Mouse (Mus musculus) effector memory CD4-positive, alpha-beta T cell, adult 5 months (primary cell): ENCODE measurements around the gene Fam3c. TPM values are rescaled to one million over a fixed set of nuclear protein-coding genes. Genes with fewer than 3 reads are reported as not detected.

Source experiments
- polyA plus RNA-seq: library from polyadenylated mRNA; unstranded; fragments of 100-300 nt; shearing (Covaris generic); gene quantifications from one replicate; pipeline ENCODE4 v1.2.1, GENCODE M21; 2017

Gene Fam3c
- polyA plus RNA-seq: 64.5 TPM

DNA sequence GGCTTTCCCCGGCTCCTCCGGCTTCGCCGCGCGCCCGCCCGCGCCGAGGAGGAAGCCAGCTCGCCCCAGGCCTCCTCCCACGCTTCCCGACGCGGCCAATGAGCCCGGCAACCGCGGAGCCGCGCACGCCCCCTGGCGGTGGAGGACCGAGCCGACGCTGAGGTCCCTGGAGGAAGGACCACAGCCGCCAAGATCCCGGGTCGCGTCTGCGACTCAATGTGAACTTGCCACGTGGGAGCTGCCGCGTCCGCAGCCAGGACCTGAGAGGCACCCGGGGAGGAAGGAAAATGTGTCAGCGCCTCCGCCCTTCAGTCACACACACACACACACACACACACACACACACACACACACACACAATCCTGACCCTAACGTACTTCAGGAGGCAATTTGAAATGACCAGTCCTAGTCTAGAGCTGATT, at the start of gene Fam3c:
Gene Fam3c, minus strand, starts transcription at position 158 of the 422 bp plus-strand sequence.

DNA sequence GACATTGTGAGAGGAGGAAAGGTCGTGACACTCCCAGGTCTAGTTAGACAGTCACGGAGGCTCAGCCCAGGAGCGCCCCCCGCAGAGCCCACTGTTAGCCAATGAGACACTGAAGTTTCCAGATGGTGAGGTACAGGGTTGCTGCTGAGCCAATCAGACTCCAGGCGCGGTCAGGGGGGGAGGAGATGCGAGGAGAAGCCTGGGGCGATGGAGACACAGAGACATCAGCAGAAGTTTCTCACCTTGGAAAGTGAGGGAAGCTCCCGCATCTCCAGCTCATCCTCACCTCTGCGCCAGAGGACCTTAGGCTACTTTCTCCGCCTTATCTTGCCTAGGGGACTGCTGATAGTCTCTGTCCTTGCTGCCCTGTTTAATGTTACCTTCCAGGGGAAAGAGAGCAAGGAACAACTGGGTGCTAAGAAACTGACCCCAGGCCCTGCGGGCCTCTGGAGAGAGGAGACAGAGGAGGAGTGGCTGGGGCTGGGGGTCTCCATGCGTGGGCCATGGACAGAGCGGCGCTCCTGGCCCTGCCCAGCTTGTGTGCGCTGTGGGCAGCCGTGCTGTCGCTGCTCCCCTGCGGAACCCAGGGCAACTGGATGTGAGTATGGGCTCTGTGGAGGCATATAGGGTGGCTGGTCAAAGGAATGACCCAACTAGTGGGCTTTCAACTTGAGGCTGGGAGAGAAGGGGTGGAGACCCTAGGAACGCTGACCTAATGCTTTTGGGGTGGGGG, 67.9 kb downstream of the Fam3c start, which contains the start of gene Wnt16:
Gene Wnt16, plus strand, starts transcription at position 224 of the 733 bp plus-strand sequence.

Other genes with a start within 250 kb of the Fam3c start
- gene Wnt16, start 68.0 kb downstream of the Fam3c start, polyA plus RNA-seq: 0.19 TPM